Mouse (Mus musculus) CH12.LX (cell line): ENCODE measurements at regions not wholly inside any gene's neighbourhood (a gene's known extent, or its start where the extent isn't known, plus 50 kb on each side); places are given as distances from the start of the nearest gene placed in this dataset.

ENCODE experiments used
- DNase-seq: peaks from one replicate; pipeline ENCODE4 v3.0.0-alpha.2; 2013; ENCODE audit errors: extremely low read depth
- H3K27ac ChIP-seq: 2 replicates; pipeline ENCODE4 v1.5.1; 2012; ENCODE audit warnings: low read depth, mild to moderate bottlenecking, control low read depth, moderate library complexity; ENCODE audit not compliant: insufficient read depth
- H3K27me3 ChIP-seq: replicated peaks from 2 replicates; pipeline ENCODE3; 2012; ENCODE audit warnings: inconsistent platforms
- H3K36me3 ChIP-seq, 2 experiments: replicated peaks in 1 of 2; 2 replicates each; pipeline versions ENCODE3 to v1.6.1; 2012; ENCODE audit warnings: inconsistent platforms in 1 of 2, low read length in 1 of 2, mild to moderate bottlenecking in 1 of 2, mixed read lengths in 1 of 2, moderate library complexity in 1 of 2; ENCODE audit not compliant: control insufficient read depth in 1 of 2, insufficient read depth in 1 of 2
- H3K4me1 ChIP-seq, 2 experiments: 2 replicates each; pipeline ENCODE4 v1.6.1; 2012; ENCODE audit warnings: inconsistent platforms in 1 of 2, moderate library complexity in 1 of 2; ENCODE audit not compliant: insufficient read depth in 2 of 2, control insufficient read depth in 1 of 2
- H3K4me2 ChIP-seq: 2 replicates; pipeline ENCODE4 v1.6.1; 2012; ENCODE audit warnings: low read depth, mild to moderate bottlenecking, control low read depth; ENCODE audit not compliant: poor library complexity, insufficient read depth, severe bottlenecking
- H3K4me3 ChIP-seq, 3 experiments: fragments of 150-350 bp in 1 of 3; sonication (generic) in 1 of 3; replicated peaks in 1 of 3; 2 replicates each; pipeline versions ENCODE3 to v1.5.1; 2011 to 2012; ENCODE audit warnings: low read depth in 2 of 3, low read length in 2 of 3, mild to moderate bottlenecking in 2 of 3, moderate library complexity in 2 of 3, control low read depth in 1 of 3, improper control_type of control experiment in 1 of 3, inconsistent platforms in 1 of 3, mixed read lengths in 1 of 3; ENCODE audit not compliant: poor library complexity in 1 of 3
- H3K79me2 ChIP-seq: replicated peaks from 2 replicates; pipeline ENCODE4 v1.6.1; 2012; ENCODE audit warnings: mild to moderate bottlenecking, moderate library complexity; ENCODE audit not compliant: control insufficient read depth, poor library complexity, insufficient read depth, severe bottlenecking; ENCODE audit errors: extremely low read depth
- H3K9ac ChIP-seq: 2 replicates; pipeline ENCODE4 v1.6.1; 2012; ENCODE audit warnings: low read depth, mild to moderate bottlenecking, control low read depth, moderate library complexity; ENCODE audit not compliant: insufficient read depth
- H3K9me3 ChIP-seq: replicated peaks from 2 replicates; pipeline ENCODE3; 2012; ENCODE audit warnings: low read length, inconsistent platforms, mixed read lengths
- BHLHE40 ChIP-seq: IDR thresholded peaks from 2 replicates; pipeline ENCODE4 v1.6.1; 2011; ENCODE audit warnings: mild to moderate bottlenecking, low read depth, low read length, improper control_type of control experiment
- CTCF ChIP-seq, 2 experiments: IDR thresholded peaks in 1 of 2; conservative IDR thresholded peaks in 1 of 2; 2 replicates each; pipeline ENCODE4 v1.5.1; 2011 to 2012; ENCODE audit warnings: low read depth in 2 of 2, low read length in 2 of 2, improper control_type of control experiment in 1 of 2, inconsistent platforms in 1 of 2, mild to moderate bottlenecking in 1 of 2, moderate library complexity in 1 of 2
- EP300 ChIP-seq: IDR thresholded peaks from 2 replicates; pipeline ENCODE4 v1.6.1; 2011; ENCODE audit warnings: low read length, improper control_type of control experiment
- ETS1 ChIP-seq: conservative IDR thresholded peaks from 2 replicates; pipeline ENCODE4 v1.6.1; 2012; ENCODE audit warnings: low read depth, mild to moderate bottlenecking, inconsistent platforms, low read length, improper control_type of control experiment, moderate library complexity
- GABPA ChIP-seq: IDR thresholded peaks from 2 replicates; pipeline ENCODE4 v1.6.1; 2012; ENCODE audit warnings: low read depth, low read length, improper control_type of control experiment, inconsistent platforms; ENCODE audit not compliant: insufficient replicate concordance
- HCFC1 ChIP-seq: IDR thresholded peaks from 2 replicates; pipeline ENCODE4 v1.6.1; 2012; ENCODE audit warnings: low read depth, mild to moderate bottlenecking, inconsistent platforms, low read length, improper control_type of control experiment
- IRF4 ChIP-seq: IDR thresholded peaks from 2 replicates; pipeline ENCODE4 v1.6.1; 2014; ENCODE audit warnings: low read depth, mild to moderate bottlenecking, inconsistent platforms, low read length, improper control_type of control experiment
- KAT2A ChIP-seq: IDR thresholded peaks from 2 replicates; pipeline ENCODE4 v1.6.1; 2012; ENCODE audit warnings: low read length, improper control_type of control experiment, inconsistent platforms; ENCODE audit not compliant: insufficient replicate concordance
- MAFK ChIP-seq: IDR thresholded peaks from 2 replicates; pipeline ENCODE4 v1.6.1; 2011; ENCODE audit warnings: low read length, improper control_type of control experiment; ENCODE audit not compliant: insufficient replicate concordance
- MAX ChIP-seq: IDR thresholded peaks from 2 replicates; pipeline ENCODE4 v1.6.1; 2011; ENCODE audit warnings: low read length, improper control_type of control experiment
- MAZ ChIP-seq: IDR thresholded peaks from 2 replicates; pipeline ENCODE4 v1.6.1; 2012; ENCODE audit warnings: low read depth, mild to moderate bottlenecking, inconsistent platforms, low read length, improper control_type of control experiment, moderate library complexity
- MXI1 ChIP-seq: IDR thresholded peaks from 2 replicates; pipeline ENCODE4 v1.6.1; 2011; ENCODE audit warnings: mild to moderate bottlenecking, low read depth, low read length, improper control_type of control experiment
- MYC ChIP-seq: IDR thresholded peaks from 2 replicates; pipeline ENCODE4 v1.6.1; 2011; ENCODE audit warnings: low read depth, mild to moderate bottlenecking, improper control_type of control experiment, low read length
- NELFE ChIP-seq: IDR thresholded peaks from 2 replicates; pipeline ENCODE4 v1.6.1; 2011; ENCODE audit warnings: low read depth, low read length, improper control_type of control experiment
- NRF1 ChIP-seq: IDR thresholded peaks from 2 replicates; pipeline ENCODE4 v1.6.1; 2014; ENCODE audit warnings: low read depth, mild to moderate bottlenecking, inconsistent platforms, low read length, improper control_type of control experiment, moderate library complexity
- PAX5 ChIP-seq: IDR thresholded peaks from 2 replicates; pipeline ENCODE4 v1.6.1; 2012; ENCODE audit warnings: low read length, inconsistent platforms, mixed read lengths
- POLR2AphosphoS2 ChIP-seq: IDR thresholded peaks from 2 replicates; pipeline ENCODE4 v1.6.1; 2011; ENCODE audit warnings: low read depth, low read length, improper control_type of control experiment
- SMC3 ChIP-seq: IDR thresholded peaks from 2 replicates; pipeline ENCODE4 v1.6.1; 2011; ENCODE audit warnings: low read depth, low read length, improper control_type of control experiment
- TBP ChIP-seq: conservative IDR thresholded peaks from 2 replicates; pipeline ENCODE4 v1.6.1; 2011; ENCODE audit warnings: low read depth, low read length, improper control_type of control experiment
- TCF12 ChIP-seq: IDR thresholded peaks from 2 replicates; pipeline ENCODE4 v1.6.1; 2014; ENCODE audit warnings: low read depth, mild to moderate bottlenecking, inconsistent platforms, low read length, improper control_type of control experiment
- USF2 ChIP-seq: conservative IDR thresholded peaks from 2 replicates; pipeline ENCODE4 v1.6.1; 2011; ENCODE audit warnings: low read depth, low read length, improper control_type of control experiment
- ZKSCAN1 ChIP-seq: IDR thresholded peaks from 2 replicates; pipeline ENCODE4 v1.6.1; 2012; ENCODE audit warnings: low read depth, inconsistent platforms, low read length, improper control_type of control experiment, borderline replicate concordance
- dilution Hi-C: fragments of 300-500 bp; cut with MboI; formaldehyde crosslinking; loops from 2 replicates; pipeline ENCODE4 v1.14.3; 2020; ENCODE audit warnings: low sequenced_read_pairs; ENCODE audit not compliant: extremely low pct_unique_long_range_greater_than_20kb, extremely low pct_ligation_motif_present
- in situ Hi-C: fragments of 300-500 bp; cut with MboI; formaldehyde crosslinking; loops from 3 replicates; pipeline ENCODE4 v1.14.3; 2019; ENCODE audit warnings: low sequenced_read_pairs, low pct_ligation_motif_present, low pct_unique_long_range_greater_than_20kb, mixed read lengths

- in situ Hi-C loops = no loop called here
- H3K4me1 ChIP-seq = peaks cover 0 to 7% of the 10 kb centered on the region in 2 experiments; a peak in 2 of 4 replicates
- H3K36me3 ChIP-seq = no peaks in the 10 kb centered on the region
- H3K27me3 ChIP-seq = no peaks in the 10 kb centered on the region
- H3K4me3 ChIP-seq = no peak overlapping the region
- H3K79me2 ChIP-seq = no peaks in the 10 kb centered on the region
- dilution Hi-C loops = no loop called here
- peak overlapping the region; percentile 71; the same call in 1 of the 2 replicates for H3K4me2 ChIP-seq
- no peaks in the 10 kb centered on the region for H3K9me3 ChIP-seq
- DNase-seq = no peak
- no peak for TF ChIP-seq MAZ
- TF ChIP-seq NELFE = no peak
- no peak for TF ChIP-seq GABPA
- TF ChIP-seq KAT2A = no peak
- TF ChIP-seq TCF12 = no peak
- TF ChIP-seq PAX5 = no peak
- no peak for TF ChIP-seq MYC
- no peak for TF ChIP-seq MAFK
- TF ChIP-seq EP300 = no peak
- no peak for TF ChIP-seq POLR2AphosphoS2
- no peak for TF ChIP-seq BHLHE40
- TF ChIP-seq CTCF (conservative IDR thresholded peaks at IDR 0.05 in 1 of 2, IDR thresholded peaks at IDR 0.05 in 1 of 2; ENCODE audit: low read depth in 2 of 2, low read length in 2 of 2) = no peak
- no peak for TF ChIP-seq MAX
- TF ChIP-seq ZKSCAN1 = no peak
- TF ChIP-seq TBP = no peak
- no peak for TF ChIP-seq IRF4
- TF ChIP-seq ETS1 = no peak
- TF ChIP-seq, all 38 proteins: peak for 0
- H3K27ac ChIP-seq = no peak overlapping the region
- H3K9ac ChIP-seq = no peak overlapping the region
Measured at GRCm38 (mm10) chrX:11552177-11552576, 224.6 kb downstream of the H2al1j start.

- Histone ChIP-seq H3K4me1 (peaks cover 0 to 7% of the 10 kb centered on the region in 2 experiments; a peak in 2 of 4 replicates), H3K36me3 (no peaks in the 10 kb centered on the region), H3K9ac (no peak overlapping the region), H3K27me3 (no peaks in the 10 kb centered on the region), H3K79me2 (no peaks in the 10 kb centered on the region), H3K4me3 (no peak overlapping the region), H3K27ac (no peak overlapping the region), H3K9me3 (no peaks in the 10 kb centered on the region), H3K4me2 (no peak overlapping the region)
- DNase-seq = no peak
- in situ Hi-C loops = no loop called here
- dilution Hi-C loops = no loop called here
- no peak for TF ChIP-seq MXI1
- TF ChIP-seq MAX = no peak
- TF ChIP-seq HCFC1 = no peak
- no peak for TF ChIP-seq USF2
- TF ChIP-seq POLR2AphosphoS2 = no peak
- no peak for TF ChIP-seq NRF1
- no peak for TF ChIP-seq SMC3
- no peak for TF ChIP-seq EP300
Measured at GRCm38 (mm10) chrX:11555035-11555570, 227.5 kb downstream of the H2al1j start.
